Mouse (Mus musculus): Measurements from ENCODE around the gene Frmpd3. TPM values are rescaled to one million over a fixed set of nuclear protein-coding genes. Genes with fewer than 3 reads are reported as not detected.

Gene Frmpd3
- not detected in 2 replicates for polyA plus RNA-seq (2012; ENCODE audit: low replicate concordance)

DNA sequence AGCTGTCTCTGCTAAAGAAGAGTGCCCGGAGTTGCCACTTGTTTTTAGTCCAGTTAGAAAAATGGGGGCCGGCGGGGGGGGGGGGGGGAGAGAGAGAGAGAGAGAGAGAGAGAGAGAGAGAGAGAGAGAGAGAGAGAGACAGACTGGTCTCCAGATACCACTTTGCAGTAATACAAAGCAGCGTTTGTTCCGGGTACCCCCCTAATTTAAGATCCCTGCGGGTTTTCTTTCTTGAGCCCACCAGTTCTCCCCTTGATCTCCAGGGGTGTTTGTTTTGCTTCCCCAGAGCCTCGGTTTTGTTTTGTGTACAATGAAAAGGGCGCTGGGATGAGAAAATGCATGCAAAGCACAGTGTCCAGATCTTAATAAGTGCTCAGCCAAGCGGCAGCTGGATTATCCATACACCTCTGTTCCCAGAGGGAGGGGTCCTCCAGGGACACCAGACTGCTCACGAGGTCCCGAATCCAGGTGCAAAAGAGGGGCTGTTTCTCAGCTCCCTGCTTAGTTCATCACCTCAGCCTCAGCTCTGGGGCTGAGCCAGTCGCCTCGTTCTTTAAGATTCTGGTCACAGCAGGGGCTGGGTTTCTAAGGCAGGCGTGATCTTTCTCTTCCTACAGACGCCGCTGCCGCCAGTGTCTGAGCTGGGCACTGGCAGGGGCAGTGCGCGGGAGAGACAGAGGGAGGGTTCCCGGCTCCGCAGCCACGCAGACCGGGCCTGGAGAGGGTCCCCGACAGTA lies at the start of gene Frmpd3:
TSS of gene Frmpd3 (plus strand) at position 608 of the 737 bp plus-strand sequence.

DNA sequence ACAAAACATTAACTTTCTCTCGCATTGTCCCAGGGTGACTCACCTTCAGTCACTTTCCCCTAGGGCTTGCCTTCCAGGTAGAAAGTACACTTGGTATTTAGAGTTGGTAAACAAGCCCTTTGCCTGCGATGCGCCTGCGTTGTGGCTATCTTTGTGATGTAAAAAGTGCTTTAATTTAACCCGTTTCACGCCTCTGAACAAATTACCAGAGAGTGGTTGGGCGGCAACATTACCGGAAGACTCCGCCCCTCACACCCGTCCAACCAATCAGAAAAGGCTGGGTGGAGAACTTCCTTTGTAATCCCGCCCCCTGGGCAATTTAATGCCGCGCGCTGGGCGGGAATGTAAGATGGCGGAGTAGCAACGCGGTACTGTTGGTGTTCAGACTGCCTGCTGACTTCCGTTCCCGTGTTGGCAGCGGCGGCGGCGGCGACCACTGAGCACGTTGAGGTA lies 114.2 kb downstream of the Frmpd3 start, which contains the start of gene Prps1:
TSS of gene Prps1 (plus strand) at position 335 of the 453 bp plus-strand sequence.

Other genes with a start within 250 kb of the Frmpd3 start
- 1.6 and 1.7 TPM in 2 replicates for gene Prps1, start 114.3 kb downstream of the Frmpd3 start, polyA plus RNA-seq (2012; ENCODE audit: low replicate concordance)